Mouse (Mus musculus) urinary bladder, postnatal 10 days (tissue): ENCODE data around the gene Hspb9.

Experiments
- DNase-seq: peaks from one replicate; pipeline ENCODE4 v3.0.0; 2022; ENCODE audit warnings: low spot score

The Hspb9 gene

DNA sequence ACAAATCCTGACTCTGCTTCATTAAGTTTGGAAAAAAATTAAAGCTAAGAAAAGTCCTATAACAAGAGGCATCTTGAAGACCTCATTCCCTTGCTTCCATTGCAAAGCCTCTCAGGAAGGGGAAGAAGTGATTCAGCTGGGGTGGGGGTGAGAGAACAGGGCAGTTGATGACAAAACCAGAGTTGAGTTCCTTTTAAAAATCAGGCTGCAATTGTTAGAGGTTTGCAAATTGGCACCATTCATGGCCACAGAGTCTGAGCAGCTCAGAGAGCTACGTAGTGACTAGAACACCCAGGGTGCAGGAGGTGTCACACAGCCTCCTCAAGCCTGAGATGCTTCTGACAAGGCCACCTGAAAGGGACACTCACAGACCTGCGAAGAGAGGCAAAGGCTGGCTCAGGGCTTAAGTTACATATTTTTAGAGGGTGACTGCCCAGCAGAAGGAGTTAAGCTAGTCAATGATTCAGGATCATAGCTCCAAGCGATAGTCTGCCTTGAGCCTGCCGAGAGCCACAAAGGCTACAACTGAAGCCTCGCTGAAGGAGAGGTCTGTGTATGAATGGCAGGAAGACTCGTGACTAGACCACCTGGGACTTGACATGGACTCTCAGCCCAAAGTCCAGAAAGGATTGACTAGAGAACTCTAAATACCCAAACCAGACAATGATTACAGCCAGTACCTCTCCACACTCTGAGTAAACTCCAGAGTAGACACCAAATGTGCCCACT is 17.0 kb downstream of the Hspb9 start:
- DNase-seq = no peak

DNA sequence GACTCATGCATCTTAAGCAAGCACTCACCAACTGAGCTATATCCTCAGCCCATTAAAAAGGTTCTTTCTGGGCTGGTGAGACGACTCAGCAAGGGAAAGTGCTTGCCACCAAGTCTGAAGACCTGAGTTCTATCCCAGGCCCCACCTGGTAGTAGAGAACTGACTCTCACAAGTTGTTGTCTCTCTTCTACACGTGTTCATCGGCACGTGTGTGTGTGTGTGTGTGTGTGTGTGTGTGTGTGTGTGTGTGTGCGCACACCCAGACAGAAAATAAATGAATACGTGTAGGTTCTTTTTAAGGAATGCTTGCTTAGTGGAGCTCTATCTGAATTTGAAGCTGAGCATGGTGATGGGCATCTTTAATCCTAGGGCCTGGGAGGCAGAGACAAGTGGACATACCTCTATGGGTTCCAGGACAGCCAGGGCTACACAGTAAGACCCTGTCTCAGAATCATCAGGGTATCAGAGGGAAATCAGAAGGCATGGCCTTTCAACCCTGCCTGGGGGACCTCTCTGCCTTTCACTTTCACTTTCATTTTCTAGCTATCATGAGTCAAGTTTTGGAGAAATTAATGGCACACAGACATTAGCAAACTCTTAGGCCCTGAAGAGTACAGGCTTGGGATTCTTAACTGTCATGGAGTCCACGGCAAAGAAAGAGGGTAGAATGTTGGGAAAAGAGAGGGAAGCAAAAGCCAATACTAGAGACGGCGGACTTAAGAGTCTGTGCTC is 21.6 kb downstream of the Hspb9 start:
- DNase-seq = no peak

DNA sequence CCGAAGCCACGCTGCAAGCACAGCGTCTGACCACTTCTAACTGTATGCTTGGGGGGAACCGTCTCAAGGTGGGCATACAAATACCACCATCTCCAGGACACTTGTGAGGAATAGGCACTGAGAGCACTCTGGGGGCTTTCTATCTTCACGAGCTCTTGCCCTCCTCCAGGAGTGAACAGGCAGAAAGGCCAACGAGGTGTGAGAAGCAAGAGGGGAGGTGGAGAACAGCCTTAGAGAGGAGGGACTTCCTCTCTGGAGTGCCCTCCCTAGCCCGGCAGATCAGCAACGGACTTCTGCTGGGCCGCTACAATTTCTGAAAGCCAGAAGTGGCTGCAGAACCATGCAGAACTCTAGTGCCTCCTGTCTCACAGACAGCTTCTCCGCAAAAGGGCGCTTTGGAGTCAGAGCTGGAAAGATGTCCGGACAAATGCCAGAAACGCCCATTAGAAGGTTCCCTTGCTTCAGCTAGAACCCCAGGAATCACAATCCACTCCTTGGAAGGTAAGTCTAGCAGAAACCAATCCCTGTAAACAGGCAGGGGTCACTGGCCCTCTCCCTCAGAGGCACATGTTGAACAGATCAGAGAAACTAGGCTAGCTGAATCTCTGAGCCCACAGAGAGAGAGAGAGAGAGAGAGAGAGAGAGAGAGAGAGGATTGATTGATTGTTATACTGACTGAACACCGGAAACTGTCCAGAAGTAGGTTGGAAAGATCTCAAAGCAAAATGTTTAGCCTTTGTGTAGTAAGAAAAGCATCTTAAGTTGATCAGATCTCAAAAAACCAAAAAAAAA is 22.5 kb downstream of the Hspb9 start:
- DNase-seq = no peak

DNA sequence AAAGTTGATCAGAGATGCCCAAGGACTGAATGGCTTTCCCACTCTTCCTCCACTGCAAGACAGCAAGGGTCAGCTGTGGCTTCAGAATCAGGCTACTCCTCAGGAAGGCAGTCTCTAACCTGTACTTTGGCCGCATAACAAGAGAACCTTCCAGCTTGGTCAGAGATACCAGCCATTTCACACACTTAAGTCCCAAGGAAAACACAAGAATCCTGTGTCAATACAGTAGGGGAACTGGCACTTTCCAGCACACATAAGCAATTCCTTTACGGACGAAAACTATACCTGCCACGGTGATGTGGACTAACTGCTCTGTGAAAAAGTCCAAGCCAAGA is 23.1 kb downstream of the Hspb9 start:
- no peak for DNase-seq

DNA sequence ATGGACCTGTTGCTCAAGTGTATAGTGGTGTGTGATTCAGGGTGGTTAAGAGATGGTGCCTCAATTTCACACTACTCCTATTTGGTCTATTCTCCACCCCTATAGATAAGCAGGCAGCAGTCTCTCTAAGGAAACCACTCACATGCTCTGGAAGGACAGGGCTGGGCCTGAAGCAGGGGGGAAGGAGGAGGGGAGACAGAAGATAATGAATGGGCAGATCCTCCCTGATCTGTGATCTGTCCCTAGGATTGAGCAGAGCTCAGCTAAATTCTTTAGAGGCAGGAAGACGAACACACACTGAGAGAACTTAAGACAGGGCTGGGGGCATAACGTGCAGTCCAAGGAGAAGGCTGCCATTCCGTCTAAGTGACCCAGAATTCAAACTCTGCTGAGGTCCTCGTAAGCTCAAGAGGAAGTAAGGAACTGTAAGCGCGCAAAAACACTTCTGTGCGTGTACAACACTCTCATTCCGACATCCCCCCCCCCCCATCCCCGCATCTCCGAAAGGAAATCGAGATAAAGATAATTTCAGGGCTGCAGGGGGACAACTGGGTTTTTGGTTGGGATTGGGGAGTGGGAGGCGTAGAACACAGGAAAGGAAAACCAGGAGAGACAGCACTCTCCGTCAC is 23.6 kb downstream of the Hspb9 start:
- DNase-seq = no peak

DNA sequence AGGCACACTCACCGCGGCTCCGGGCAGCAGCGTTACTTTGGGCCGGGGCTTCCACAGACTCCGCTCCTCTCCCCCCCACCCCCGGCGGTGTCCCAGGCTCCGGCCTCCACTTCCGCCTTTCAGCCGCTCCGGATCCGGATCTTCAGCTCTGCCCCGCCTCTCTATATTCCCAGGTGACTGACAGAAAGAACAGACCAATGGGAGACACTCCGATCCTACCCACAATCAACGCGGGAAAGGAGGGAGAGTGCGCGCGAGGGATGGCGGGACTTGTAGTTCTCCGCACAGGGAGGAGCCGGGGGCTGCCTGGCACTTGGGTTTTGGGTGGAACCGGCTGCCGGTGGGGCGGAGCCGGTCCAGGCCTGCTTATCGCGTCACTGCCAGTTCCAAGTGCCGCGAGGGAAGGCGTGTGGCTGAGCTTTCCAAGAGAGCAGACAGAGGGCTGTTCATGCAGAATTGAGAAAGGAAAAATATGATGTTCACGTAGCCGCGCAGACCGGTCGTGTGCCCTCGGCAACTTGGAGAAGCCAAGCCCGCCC is 24.5 kb downstream of the Hspb9 start, which contains the start of gene Rab5c:
TSS of gene Rab5c (minus strand) at position 150 of the 539 bp plus-strand sequence.
- peak; percentile 91 for DNase-seq

DNA sequence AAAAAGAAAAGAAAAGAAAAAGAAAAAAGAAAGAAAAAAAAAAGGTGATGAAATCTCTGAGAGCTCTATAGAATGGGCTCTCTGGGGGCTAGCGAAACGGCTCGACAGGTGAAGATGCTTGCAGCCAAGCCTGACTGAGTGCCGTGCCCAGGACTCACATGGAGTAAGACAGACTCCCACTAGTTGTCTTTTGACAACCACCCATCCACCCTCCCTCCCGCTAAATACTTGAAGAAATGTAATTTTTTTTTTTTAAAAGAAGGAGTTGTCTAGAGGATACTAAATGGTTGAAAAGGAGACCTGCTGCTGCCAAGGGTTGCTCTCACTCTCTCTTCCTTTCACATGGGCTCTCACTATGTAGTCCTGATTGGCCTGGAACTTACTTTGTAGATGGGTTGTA is 25.1 kb downstream of the Hspb9 start:
- DNase-seq = no peak

DNA sequence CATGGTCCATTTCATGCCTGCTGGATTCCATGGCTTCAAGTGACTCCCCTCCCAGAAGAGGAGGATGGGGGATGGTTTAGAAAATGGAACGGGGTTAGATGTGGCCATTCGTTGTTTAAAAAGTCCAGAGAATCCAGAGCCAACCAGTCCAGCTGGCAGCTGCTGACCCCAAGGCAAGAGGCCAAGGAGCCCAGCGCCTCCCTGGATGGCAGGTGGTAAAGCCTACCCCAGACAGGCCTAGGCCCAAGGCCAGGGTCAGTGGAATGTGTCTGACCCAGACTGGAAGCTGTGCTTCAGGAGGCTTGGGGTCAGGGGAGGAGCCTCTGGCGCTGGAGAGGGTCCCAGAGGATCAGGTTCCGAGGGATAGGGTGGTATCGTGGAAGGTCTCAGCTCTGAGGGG is 27.7 kb downstream of the Hspb9 start:
- DNase-seq = no peak

DNA sequence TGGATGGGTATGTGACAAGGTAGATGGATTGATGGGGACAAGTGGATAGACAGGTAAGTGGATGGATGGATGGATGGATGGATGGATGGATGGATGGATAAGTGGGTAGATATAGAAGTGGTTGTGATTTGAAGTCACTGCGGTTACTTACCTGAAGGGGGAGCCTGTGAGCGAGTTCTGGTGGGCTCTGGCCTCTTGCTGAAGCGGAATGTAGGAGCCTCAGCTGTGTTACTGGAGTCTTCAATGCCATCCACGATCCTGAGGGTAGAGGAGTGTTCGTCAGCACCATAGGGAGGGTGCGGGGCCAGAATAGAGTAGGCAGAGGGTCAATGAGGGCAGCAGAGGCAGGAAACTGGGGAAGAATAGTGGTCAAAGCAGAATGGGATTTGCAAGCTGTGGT is 31.4 kb downstream of the Hspb9 start:
- DNase-seq = no peak

DNA sequence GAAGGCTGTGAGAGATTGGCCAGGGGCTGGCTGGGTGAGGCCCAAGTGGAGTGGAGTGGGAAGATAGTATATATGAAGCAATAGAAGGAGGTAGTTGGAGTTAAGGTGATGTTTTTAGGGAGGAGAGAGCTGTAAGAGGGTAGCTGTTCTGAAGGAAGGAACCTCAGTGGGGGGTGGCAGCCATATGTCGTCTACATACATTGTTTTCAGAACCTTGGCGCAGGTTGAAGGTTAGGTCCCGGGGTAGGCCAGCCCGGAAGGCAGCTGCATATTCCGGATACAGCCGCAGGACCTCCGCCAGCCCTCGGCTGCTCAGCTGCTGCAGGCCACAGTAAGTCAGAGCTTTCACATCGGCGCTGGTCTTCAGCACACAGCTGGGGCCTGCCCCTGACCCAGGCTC is 32.9 kb downstream of the Hspb9 start:
- DNase-seq = no peak

DNA sequence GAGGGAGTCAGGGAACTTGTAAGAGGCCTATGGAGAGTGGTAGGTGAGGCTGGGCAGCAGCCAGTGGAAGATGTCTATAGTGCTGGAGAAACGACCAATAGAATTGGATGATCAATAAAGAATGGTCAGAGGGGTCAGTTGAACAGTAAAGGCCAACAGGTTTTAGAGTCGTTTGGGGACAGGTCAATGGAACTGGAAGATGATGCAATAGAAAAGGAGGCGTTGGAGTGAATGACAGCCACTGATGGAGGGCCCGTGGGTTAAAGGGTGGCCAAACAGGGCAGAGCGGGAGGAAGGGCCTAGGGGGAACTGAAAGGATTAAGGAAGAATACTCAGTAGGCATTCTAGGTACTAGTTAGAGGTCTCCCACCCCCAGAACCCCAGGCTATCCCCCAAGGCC is 33.5 kb downstream of the Hspb9 start:
- DNase-seq = no peak

DNA sequence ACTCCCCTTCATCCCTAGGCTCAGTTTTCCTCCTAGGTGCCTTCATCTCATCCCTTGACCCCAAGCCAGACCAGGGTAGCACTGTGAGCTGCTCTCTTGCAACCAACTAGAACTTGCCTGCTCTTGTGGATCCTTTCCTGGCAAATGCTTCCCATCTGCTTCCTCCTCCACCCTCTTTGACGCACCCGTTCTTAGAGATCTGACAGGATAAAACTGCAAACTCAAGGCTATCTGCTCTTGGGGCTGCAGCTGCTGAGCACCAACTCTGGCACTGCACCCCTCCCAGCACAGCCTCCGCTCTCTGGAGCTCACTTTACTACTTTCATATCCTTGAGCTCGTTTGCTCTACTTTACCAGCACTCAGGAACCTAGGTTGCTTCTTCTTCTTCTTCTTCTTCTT is 35.0 kb downstream of the Hspb9 start:
- no peak for DNase-seq

DNA sequence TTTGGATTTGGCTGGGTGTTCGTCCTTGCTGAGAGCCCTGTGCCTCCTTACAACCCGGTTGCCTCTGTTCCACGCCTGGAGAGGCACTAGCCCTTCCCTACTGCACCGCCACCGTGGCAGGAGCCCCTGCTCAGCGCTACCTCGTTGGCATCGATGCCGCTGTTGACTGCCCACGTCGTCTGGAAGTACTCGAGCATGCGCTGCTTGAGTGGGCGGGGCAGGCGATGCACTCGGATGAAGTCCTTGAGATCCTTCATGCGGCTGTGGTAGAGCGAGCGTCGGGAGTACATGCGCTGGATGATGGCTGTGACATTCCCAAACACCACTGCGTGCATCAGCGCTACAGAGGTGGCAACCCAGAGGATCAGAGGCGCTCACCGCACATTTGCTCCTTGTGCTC is 35.8 kb downstream of the Hspb9 start:
- no peak for DNase-seq

DNA sequence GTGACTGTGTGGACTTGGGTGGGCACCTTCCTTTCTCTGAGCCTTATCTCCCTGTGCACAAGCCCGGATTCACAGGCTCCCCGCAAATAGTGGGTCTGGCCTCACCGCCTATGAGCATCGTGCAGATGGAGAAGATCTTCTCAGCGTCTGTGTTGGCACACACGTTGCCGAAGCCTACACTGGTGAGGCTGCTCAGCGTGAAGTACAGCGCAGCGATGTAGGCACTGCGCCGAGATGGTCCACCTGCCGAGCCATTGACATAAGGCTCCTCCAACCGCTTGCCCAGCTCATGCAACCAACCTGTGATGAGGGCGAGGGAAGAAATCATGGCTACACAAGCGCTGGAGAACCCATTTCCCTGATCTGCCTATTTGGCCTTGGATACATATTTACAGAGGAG is 36.5 kb downstream of the Hspb9 start:
- no peak for DNase-seq

DNA sequence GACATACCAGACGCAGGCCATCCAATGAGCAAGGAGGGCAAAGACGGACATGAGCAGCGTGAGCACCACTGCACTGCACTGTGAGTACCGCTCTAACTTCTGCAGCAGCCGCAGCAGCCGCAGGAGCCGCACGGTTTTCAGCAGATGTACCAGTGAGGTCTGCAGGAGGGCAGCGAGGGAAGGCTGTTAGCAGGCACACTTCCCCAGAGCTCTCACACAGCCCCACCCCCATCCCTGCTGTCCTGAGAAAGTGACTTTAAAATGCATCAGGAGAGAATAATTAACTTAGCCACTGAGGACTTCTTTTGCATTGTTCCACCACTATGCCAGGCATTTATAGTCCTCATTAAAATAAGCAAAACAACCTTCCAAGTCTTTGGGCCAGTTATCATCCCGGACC is 38.6 kb downstream of the Hspb9 start:
- DNase-seq = no peak

DNA sequence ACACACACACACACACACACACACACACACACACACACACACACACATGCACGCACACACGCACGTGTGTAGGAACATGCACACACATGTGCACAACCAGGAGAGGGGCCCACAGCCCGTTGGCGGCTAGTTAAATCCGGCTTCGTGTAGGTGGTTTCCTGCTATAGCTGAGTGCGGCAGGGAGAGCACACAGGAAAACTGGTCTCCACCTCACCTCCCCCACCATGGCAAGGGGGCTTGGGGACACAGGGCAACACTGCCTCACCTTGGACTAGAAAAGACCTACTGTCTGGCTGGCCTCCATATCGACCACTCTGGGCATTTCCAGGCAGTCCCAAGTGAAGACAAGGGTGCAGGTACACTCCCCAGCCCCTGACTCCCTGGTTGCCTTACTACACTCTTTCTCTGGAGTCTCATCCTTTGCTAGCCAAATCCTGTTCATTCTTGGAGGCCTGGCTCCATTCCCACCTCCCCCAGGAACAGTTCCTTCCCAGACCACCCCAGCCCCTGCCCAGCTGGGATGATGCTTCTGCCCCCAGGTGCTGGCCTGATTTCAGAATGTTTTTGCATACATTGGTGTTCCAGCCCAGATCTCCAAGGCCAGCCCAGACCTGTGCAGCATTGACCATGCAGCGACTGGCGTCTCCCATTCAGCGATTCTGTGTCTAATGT is 40.5 kb downstream of the Hspb9 start:
- DNase-seq = no peak

DNA sequence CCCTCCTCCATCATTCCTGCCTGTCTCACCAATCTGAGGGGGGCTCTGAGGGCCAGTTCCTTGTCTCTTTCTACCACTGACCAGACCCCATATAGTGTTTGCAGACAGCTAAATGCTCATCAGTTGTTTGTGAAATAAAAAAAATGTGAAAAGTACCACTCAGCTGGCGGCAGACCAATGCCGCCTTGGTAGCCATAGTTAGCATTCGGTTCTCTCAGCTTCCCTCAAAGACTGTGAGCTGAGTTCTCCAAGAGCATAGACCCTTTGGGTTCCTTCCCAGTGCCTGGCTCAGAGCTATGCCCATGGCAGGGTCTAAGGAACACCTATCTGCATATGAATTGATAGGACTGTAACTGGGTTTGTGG is 41.0 kb downstream of the Hspb9 start:
- DNase-seq = no peak

DNA sequence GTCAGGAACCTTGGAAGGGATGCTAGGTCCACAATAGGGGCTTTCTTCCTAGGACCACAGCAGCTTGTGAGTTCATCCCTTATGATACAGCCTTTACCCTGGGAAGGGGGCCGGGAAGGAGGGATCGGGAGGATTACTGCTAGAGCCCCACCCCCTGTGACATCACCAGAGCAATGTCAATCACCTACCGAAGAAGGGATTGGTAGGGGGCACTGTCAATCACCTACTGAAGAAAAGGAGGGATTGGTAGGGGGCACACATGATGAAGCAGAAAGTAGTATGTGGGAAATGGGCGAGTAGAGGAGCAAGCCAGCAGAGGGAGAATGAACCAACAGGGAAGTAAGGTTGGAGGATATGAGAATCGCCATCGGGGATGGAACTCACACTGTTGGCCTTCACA is 42.8 kb downstream of the Hspb9 start:
- DNase-seq = no peak

DNA sequence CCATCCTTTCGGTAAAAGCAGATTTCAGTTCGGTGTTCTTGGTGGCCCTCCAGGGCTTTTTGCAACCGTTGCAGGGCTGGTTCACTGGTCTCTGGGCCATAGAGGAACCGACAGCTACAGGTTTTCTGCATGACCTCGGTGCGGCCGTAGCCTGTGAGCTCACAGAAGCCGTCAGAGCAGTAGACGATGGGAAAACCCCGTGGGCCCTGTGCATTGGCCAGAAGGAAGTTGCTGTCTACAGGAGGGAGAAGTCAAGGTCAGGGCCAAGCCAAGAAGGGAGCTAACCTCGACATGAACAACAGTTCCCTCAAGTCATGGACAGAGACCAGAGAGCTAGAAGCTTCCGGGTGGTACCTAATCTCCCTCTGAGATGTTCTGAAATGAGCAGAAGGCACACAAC is 43.9 kb downstream of the Hspb9 start:
- no peak for DNase-seq

DNA sequence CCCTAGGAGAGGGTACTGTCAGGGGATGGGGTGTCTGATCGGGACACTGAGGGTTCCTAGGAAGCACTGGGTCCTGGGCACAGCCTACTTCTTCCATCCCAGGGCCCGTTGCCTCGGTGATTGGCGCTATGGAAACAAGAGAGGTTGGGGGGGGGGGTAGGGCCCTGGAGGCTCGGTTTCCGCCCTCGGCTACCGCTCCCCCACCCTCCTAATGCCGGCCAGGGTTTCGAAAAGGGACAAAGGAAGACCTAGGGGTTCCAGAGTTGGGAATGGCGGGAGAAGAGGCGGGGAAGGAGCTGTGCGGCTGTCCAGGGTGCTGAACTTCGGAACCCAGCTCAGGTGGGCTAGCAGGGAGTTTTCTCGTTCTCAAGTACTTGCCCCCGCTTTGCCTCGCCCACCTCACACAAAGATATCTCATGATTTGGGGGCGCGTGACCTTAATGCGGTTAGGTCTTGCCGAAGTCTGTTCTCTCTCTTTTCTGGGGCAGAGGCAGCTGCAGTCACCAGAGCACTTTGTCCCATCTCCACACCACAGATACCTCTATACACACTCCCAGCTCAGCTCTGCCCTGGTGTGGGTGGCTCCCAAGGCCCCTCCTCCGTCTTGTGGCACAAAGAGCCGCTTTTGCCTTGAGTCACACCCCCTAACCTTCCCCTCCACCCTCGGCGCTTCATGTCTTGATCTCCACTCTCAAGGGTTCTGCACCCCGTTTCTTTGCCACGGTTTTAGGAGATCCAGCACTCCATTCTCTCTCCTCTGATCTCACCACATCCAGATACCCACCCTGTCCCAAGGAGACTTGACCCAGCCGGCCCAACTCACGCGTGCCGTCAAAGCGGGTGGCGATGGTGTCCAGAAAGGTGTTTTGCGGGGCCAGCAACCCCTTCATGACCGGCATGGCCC is 45.3 kb downstream of the Hspb9 start:
- DNase-seq = no peak
